Mouse (Mus musculus) heart, adult 18-20 months (tissue): ENCODE measurements around the gene Lrpap1. TPM values are rescaled to one million over a fixed set of nuclear protein-coding genes. Genes with fewer than 3 reads are reported as not detected.

ENCODE experiments used
- DNase-seq, 2 experiments: peaks; one replicate each; pipeline ENCODE4 v3.0.0; 2021 to 2022; ENCODE audit warnings: mixed read lengths in 1 of 2
- long read RNA-seq, 2 experiments: library from polyadenylated mRNA; stranded (forward); transcript quantifications; one replicate each; pipeline ENCODE4 v2.0.0; 2021
- total RNA-seq, 2 experiments: library from RNA; stranded (reverse); gene quantifications; 2 replicates each; pipeline ENCODE4 v1.2.3; 2021

Lrpap1 gene
- 10 to 100 TPM; 49.9 to 50.2 TPM for total RNA-seq
- long read RNA-seq, experiment 1, transcript Lrpap1-201 (8 exons, 2,981 nt), result major isoform, 129 of 141 reads
- long read RNA-seq, experiment 1, partial matches to known transcripts, result 1 of 141 reads
- long read RNA-seq, experiment 1, other reads (novel, unspliced or antisense), result 10 of 141 reads
- long read RNA-seq, experiment 2, transcript Lrpap1-201 (8 exons, 2,981 nt), result major isoform, 80 of 90 reads
- long read RNA-seq, experiment 2, partial matches to known transcripts, result 2 of 90 reads
- long read RNA-seq, experiment 2, other reads (novel, unspliced or antisense), result 8 of 90 reads

DNA sequence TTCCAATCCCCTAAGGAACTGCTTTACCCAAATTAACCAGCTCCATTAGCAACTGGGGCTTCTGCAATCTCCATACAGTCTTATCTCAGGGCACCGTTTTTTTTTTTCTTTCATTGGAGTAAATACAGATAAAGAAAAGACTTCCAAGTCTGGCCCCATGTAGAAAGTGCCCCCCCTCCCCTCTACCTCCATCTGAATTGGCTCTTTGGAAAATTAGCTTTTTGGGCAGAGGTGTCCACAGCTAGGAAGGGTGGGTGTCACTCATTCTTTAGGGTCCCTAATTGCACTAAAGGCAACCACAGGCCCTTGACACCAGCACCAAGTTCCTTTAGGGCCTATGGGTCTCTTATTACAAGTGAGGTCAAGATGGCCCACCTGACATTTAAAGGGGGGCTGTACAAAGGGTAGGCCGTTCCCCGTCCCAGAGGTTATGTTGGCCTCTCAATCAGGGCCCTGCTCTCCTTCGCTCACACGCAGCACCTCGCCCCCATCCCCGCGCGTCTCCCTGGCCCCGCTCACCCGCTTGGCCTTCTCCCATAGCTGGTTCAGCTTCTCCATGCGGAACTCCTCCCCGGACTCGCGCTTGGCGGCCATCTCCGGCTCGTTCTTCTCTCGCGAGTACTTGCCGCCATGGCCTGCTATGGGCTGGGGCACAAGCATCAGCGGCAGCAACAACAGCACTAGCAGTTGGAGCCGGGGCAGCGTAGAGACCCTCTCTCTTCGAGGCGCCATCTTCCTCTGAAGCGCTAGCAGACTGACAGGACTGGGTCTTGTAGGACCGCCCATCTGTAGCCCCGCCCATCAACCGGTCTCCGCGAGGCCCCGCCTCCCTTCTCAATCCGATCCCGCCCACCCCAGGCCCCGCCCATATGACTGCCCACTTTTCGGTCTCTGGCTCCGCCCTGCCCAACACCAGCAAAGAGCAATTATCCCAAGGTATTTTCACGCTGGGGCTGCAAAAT is at the start of gene Lrpap1:
Lrpap1 (minus strand) TSS at position 807 of the 962 bp plus-strand sequence.
- peak; percentile 90 to 94 for DNase-seq

DNA sequence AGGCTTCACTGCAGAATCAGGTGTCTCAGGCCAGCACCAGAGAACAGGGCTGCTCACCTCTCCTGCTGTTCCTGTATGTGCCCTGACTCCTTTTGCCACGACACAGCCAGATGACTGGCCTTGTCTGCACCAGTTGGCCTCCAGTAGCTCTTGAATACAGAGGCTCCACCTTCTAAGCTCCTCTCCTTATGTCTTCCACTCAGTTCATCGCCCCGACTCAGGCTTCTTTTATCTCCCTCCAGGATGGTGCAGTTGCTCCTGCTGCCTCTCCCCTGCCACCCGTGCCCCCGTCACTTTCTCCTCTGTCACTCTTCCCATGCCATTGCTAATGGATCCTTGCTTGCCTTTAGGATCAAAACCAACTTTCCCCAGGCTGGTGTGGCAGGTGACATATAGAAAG is 44.4 kb upstream of the Lrpap1 start:
- DNase-seq, result no peak

DNA sequence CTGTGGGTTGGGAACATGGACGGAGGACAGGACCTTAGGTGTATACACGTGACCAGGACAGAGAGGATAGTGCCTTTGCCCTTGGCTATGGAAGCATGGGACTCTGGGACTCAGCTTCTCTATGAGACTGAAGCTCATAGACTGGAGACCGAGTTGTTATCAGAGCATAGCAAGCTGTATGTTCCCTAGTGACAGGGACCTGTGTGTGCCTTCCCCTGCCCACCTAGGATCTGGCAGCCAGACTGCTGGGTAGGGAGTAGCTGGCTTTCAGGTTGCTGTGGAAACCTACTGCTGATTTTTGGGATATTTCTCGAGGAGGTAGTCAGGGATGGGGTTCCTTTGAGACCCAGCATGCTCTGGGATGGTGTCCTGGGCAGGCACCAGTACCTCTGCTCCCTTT is 44.0 kb upstream of the Lrpap1 start:
- no peak for DNase-seq

DNA sequence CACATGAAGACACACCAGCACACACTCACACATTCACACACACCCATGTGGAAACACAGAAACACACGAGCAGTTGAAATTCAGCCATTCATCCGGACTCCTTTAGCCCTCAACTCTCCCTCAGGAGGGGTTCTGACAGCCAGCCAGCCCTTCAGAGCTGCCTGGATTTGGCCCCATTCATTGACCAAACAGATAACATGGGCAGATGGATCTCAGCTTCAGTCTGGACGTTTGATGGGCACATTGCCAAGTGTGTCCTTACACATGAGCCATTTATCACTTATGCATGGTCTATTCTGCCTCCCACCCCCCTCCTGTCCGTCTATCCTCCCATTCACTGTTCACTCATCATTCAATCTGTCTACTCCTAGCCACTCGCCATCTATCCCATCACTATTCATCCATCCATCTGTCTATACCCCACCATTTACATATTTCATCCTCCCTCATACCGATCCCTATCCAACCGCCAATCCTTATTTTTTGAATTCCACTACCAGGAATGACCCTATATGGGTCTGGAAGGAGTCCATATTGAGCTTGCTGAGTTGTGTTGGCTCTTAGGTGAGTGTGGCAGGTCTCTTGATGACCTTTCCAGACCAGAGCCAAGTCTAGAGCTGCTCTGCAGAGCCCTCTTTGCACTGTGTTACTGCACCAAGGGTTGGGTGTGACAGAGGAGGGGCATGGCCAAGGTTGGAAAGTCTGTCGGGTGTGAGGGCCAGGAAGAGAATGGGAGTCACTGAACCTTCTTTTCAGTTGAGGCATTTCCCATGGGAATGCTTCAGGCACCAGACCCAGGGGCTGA is 42.6 kb upstream of the Lrpap1 start:
- no peak for DNase-seq

DNA sequence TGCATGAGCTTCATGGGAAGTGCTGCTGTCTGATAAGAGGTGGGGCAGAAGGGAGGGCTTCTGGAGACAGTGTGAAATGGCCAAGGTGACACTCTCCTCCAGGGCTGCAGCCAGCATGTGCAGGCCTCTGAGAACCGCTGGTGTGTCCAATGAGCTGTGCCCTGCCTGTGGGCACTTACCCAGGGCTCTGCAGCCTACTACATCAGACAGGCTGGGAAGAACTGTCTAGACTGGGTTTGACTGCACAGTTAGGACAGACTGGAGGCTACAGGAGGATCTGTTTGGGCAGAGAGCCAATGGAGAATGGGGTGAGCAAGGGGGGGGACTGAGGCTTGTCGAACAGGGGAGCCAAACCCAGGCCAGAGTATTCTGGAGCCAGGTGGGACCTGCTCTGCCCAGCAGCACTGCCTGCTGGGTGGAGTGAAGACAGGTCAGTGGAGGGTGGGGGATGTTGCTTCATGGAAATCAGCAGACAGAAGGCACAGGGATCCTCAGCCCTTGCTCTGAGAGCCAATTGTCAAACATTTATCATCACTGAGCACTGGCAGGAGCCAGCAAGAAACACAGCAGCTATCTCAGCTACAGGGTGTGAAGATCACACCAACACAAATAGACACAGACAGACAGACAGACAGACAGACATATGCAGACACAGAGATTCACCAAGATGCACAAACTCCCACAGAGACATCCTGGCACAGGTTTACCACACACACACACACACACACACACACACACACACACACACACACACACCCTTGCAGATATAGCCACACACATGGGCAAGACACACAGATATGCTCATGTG is 41.8 kb upstream of the Lrpap1 start:
- peak; percentile 7 to 19 for DNase-seq

DNA sequence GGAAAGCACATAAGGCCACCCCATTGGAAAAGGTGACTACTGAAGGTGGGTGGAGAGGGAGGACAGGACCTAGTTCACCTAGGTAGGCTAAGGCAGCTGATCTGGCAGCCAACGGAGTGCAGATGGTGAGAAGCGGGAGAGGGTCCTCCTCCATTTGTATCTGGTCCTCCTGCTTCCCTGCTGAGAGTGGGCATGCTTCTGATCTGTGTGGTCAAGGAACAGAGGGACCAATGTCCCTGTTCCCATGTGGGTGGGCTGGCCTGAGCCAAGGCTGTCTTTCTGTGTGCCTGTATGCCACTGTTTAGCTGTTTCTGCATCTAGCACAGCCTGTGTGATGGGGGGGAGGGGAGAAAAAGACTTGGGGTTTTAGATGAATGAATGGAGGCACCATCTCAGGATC is 41.2 kb upstream of the Lrpap1 start:
- DNase-seq, result no peak

DNA sequence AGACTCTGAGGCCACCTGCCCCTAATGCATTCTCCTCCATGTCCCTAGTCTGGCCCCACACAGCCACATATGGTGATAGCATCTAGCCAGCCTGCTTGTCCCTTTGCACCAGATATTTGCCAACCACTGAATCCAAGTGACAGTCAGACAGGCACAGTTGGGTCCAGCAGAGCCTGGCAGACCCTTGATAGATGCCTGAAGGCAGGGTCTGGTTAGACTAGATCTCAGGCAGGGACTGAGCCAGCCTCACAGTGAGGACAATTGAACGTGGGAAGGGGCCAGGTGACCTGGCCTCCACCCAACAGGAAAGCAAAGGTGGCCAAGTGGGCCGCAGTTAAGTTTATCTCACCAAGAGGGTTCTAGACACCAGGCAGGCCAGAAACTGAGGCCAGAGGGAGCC is 39.1 kb upstream of the Lrpap1 start:
- DNase-seq, result no peak

DNA sequence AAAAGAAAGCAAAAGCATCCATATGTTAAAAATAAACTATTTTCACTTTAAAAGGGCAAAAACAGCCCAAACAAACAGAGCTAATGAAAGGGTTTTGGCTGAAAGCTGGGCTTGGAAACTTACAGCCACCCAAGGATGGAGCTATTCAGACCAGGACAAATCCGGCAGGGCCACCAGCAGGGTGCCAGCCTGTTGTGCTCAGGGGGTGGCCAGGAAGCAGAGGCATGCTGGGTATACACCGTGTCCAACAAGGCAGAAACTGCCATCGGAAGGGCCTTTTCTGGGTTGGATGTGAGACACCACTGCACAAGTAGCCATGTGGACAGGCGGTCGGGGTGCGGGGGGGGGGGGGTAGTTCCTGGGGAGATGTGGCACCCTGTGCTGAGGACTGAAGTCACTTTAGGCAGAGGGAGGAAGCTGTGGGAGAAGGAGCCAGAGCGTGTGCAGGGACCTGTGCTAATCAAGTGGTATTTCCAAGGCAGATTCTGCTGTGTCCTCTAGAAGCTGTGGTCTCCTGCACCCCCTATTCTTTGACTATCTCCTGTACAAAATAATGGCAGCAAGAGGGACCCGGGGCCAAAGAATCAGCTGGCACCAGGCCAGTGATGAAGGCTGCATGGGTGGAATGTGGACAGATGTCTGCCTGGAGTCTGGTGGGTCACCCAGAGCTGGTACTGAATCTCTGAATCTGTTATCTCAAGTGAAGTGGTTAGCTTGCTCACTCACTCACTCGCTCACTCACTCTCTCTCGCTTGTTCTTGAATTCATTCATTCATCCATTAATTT is 38.1 kb upstream of the Lrpap1 start:
- no peak for DNase-seq

DNA sequence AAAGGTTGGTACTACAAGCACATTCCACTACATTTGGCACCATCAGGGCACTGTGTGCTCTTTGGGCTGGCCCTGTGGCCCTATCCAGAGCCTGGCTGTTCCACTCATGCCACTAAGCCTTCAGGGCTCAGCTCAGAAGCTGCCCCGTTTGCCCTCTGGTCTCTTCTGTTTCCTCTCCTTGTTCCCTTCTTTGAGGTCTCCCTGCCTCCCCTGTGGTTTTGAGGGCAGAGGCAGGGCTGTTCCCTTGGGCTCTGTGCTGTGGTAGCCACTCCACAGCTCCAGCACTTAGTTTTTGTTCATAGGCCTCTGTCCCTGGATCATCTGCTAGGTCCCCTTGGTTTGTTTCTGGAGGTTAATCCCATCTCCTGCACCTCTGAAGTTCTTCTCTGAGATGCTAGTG is 37.3 kb upstream of the Lrpap1 start:
- DNase-seq, result no peak

DNA sequence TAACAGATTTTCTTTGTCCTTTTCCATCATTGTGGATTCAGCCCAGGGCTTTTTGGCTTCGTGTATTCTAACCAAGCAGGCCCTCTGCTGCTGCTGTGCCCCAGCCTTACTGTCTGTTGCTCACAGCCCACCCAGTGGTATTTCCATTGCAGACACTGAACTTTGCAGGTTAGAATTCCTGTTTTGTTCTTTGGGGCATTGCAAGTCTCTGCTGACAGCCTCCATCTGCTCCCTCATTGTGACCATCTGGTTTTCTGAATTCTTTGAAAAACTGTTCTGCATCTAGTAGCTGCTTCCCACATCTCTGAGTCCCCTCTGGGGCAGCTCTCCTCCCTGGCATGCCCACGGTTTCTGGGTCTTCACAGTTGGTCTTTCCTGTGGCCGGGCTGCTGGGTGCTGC is 35.8 kb upstream of the Lrpap1 start:
- DNase-seq, result no peak

DNA sequence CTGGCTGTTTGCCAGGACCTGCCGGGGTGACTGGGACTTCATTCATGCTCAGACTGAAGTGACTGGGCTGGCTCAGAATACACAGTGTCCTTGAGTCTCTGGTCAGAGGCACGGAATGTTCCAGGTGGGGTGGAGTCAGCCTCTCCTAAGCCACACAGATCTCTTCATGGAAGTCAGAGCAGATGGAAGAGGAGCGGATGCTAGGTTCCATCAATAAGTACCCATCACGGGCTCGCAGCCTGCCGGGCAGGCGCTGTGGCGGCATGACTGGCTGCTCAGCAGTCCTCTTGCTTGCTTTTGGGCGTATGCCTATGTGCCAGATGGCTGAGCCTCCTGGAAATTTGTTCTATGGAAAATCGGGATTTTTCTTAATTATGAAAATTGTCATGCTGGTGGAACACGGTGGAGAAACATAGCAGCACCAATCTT is 32.6 kb upstream of the Lrpap1 start:
- DNase-seq, result no peak

DNA sequence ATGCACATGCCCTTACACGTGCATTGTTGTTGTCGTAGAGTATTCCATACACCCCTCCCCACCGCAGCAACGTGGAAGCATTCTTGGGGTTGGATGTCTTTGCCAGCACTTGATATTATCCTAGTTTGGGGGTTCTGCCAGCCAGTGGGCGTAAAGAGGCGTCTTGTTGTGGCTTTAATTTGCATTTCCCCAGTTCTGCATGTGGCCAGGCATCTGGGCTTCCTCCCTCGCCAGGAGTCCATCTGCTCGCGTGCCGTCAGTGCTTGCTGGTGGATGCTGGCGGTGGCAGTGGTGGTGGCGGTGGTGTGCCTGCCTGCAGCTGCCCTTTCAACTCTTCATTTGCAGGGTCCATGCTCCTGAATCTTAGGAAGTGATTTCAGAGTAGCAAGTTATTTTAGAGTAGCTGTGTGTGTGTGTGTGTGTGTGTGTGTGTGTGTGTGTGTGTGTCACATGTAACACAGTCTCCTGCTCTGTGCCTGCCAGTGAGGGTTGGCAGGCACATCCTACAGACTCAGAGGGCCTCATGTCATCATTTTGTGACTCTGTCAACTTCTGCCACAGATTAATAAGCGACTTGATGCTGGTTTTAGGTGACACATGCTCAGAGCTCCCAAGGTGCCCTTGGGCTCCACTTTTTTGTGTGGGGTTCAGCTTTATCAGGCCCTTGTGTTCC is 32.1 kb upstream of the Lrpap1 start:
- DNase-seq, result no peak

DNA sequence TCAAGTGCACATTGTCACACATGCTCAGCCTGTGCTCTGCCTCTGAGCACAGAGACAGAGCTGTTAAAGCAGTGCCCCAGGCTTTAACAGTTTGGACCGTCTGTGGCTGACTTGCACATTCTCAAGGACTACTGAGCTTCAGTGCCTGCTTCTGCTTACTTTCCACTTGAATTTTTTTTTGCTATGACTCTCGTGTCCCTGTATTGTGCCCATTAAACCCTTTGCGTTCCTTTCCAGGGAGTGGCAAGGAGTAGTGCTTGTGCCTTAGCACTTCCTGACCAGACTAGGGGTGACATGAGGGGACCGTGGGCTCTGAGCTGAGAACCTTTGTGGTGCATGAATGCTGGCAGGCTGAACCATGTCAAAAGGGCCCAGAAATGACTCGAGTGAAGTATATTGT is 30.3 kb upstream of the Lrpap1 start:
- no peak for DNase-seq

DNA sequence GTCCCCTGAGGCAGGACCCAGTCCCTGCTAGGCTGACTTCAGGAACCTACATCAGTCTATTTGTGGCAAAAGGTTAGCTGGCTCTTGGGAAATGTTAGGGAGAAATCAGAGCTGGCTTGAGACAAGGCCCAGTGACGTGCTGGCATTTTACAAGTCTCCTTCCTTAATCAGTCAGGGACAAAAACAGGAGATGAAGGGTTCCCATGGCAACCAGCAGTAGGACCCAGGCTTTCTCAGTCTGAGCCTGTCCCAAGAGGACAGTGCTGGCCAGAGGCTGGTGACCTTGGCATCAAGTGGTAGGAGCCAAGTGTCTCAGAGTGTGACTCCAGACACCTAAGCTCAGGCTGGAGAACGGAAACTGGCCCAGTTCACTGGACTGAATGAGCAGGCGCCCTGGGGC is 28.7 kb upstream of the Lrpap1 start:
- DNase-seq, result no peak

DNA sequence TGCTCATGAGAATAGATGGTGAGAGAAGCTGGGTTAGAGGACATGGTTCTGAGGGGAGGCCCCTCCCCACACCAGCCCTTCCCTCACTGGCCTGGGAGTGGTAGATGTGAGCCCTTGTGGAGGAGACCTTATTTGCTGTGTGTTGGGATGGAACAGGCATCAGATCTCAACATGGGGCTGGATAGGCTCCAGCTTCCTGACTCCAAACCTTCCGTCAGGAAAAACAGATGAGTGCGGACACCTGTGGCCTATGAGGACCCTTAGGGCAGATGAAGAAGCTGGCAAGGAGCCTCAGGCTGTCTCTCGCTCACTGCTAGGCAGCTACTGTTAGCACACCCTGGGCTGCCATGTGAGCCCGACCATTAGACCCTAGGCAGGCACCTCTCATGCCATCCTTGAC is 27.9 kb upstream of the Lrpap1 start:
- DNase-seq, result no peak

DNA sequence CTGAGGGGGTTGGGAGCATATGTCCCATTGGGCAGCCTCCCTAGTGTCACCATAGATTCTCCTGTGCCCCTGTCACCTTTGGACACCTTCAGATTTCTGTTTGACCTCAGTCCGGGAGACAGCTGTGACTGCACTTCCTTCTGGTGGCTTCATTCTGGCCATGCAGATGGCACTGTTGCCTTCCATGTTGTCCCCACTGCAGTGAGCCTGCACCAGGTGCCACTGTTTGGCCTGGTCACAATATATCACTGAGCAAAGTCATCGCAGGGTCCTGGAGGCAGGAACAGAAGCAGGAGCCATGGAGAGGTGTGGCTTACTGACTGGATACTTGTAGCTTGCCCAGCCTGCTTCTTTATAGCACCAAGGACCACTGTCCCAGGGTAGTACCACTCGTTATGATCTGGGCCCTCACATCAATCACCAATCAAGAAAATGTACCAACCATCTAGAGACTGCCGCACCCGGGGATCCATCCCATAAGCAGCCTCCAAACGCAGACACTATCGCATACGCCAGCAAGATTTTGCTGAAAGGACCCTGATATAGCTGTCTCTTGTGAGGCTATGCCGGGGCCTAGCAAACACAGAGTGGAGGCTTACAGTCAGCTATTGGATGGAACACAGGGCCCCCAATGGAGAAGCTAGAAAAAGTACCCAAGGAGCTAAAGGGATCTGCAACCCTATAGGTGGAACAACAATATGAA is 26.9 kb upstream of the Lrpap1 start:
- DNase-seq, result no peak

DNA sequence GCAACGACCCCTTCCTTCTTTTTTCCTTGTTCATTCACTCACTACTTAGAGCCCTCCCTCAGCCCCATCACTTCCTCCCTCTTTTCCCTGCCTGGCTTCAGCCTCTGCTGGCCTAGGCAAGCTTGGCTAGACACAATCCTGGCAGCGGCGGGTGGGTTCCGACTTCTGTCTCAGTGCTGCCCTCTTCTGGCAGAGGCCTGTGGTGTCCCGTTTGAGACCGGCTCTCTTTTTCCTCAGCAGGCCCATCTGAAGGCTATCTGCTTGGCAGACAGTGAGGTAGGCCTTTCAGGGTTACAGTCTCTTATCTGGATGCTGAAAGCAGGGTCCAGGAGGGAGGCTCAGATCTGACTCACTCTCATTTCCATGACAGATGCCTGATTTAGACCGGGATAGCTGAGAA is 26.2 kb upstream of the Lrpap1 start:
- peak; percentile 84 to 90 for DNase-seq

DNA sequence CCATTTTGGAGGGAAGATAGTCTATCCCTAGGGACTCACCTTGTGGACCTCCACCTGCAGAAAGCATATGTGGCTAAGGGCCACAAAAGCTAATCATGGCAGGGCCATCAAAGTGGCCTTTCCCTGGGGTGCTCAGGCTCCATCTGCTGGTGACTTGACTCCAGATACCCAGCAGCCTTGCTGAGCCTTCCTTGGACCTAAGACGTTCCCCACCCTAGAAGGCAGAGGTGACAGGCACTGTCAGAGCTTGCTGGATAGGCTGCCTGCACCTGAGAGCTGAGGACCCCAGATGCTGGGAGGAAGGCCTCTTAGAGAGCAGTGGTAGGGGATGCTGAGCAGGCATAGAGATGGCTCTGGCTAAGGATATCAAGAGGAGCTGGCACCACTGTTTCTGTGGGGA is 25.7 kb upstream of the Lrpap1 start:
- DNase-seq, result no peak

DNA sequence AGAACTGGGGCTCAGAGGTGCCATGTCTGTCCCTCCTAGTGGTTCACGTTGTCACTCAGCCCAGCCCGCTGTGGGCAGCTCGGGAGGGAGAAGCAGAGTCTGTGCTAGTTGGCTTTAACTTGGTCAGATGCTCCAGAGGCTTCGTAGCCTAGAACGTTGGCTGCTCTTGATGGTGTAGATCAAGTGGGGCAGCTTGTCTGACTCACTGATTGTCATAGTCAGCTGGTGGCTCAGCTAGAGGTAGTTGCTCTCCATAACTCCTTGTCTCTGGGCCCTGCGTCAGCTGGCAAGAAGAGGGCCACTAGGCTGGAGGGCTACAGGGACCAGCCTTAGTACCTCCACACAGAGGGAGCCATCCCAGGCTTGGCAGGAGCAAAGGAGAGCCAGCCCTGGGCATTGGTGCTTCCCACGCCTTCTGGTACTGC is 24.2 kb upstream of the Lrpap1 start:
- DNase-seq, result no peak

DNA sequence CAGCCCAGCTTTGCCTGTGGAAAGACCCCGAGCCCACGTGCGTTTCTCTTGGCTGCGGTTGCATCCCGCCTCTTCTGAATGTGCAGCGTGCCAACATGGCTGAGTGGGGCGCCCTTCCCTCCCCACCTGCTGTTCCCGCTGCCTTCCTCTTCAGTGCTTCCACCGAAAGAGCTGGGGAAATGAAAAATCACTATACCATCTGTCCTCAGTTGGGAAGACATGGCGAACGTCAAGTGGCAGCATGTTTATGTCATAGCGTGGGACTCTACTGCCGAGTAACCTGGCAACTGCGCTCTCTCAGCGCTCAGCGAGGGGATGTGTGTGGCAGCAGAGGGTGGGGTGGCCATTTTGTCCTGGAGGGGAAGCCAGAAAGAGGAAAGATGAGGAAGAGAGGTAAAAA is 23.6 kb upstream of the Lrpap1 start:
- no peak for DNase-seq
